Mouse (Mus musculus): ENCODE data around the gene Pdzd7. TPM values are rescaled to one million over a fixed set of nuclear protein-coding genes. Genes with fewer than 3 reads are reported as not detected.

Gene Pdzd7
- polyA plus RNA-seq, 1 experiment from 2014 or later, result 1.8 TPM

- no peaks in the 10 kb centered on the region for H3K9me3 ChIP-seq
- peaks cover 68% of the 10 kb centered on the region for H3K36me3 ChIP-seq
- H3K27ac ChIP-seq, result no peak overlapping the region
- no peaks in the 10 kb centered on the region for H3K27me3 ChIP-seq
- no peak overlapping the region for H3K4me3 ChIP-seq (replicated peaks)
- no peak for ATAC-seq
- H3K9ac ChIP-seq (replicated peaks), result no peak overlapping the region
- peaks cover 27% of the 10 kb centered on the region for H3K4me1 ChIP-seq (replicated peaks)
- H3K4me2 ChIP-seq (replicated peaks), result no peak overlapping the region
- WGBS, result 91% methylated on average over 20 of the region's 20 CpGs
Measured at GRCm38 (mm10) chr19:45024775-45025174, 20.7 kb downstream of the Pdzd7 start.

- Histone ChIP-seq H3K9me3 (no peaks in the 10 kb centered on the region), H3K36me3 (peaks cover 68% of the 10 kb centered on the region), H3K27me3 (no peaks in the 10 kb centered on the region), H3K4me2 (replicated peaks) (no peak overlapping the region), H3K9ac (replicated peaks) (no peak overlapping the region), H3K4me1 (replicated peaks) (peaks cover 35% of the 10 kb centered on the region), H3K27ac (no peak overlapping the region), H3K4me3 (replicated peaks) (no peak overlapping the region)
- WGBS, result 89% methylated on average over 11 of the region's 11 CpGs
- ATAC-seq, result no peak; the same call in 1 of the 2 replicates
Measured at GRCm38 (mm10) chr19:45023993-45024392, 21.5 kb downstream of the Pdzd7 start.

GRCm38 (mm10) chr19:45021362-45021761, 24.2 kb downstream of the Pdzd7 start:
- Histone ChIP-seq H3K4me2 (replicated peaks) (peak overlapping the region; percentile 22; the same call in 1 of the 2 replicates), H3K9ac (replicated peaks) (peak overlapping the region; percentile 44; the same call in 1 of the 2 replicates), H3K4me1 (replicated peaks) (peaks cover 47% of the 10 kb centered on the region), H3K27ac (no peak overlapping the region), H3K9me3 (no peaks in the 10 kb centered on the region), H3K4me3 (replicated peaks) (no peak overlapping the region), H3K36me3 (peaks cover 42% of the 10 kb centered on the region), H3K27me3 (no peaks in the 10 kb centered on the region)
- WGBS, result 94% methylated on average over 15 of the region's 15 CpGs
- ATAC-seq, result no peak

- H3K9ac ChIP-seq (replicated peaks), result peak overlapping the region; percentile 44; the same call in 1 of the 2 replicates
- peak overlapping the region; percentile 22 for H3K4me2 ChIP-seq (replicated peaks)
- 75% methylated on average over 6 of the region's 6 CpGs for WGBS
- no peaks in the 10 kb centered on the region for H3K27me3 ChIP-seq
- H3K9me3 ChIP-seq, result no peaks in the 10 kb centered on the region
- H3K27ac ChIP-seq, result no peak overlapping the region
- H3K4me3 ChIP-seq (replicated peaks), result no peak overlapping the region
- peaks cover 57% of the 10 kb centered on the region for H3K4me1 ChIP-seq (replicated peaks)
- H3K36me3 ChIP-seq, result peaks cover 32% of the 10 kb centered on the region
- no peak for ATAC-seq
Measured at GRCm38 (mm10) chr19:45020348-45020747, 25.2 kb downstream of the Pdzd7 start.

GRCm38 (mm10) chr19:45018351-45018831, 27.1 kb downstream of the Pdzd7 start:
- Histone ChIP-seq H3K4me2 (replicated peaks) (peak overlapping the region; percentile 78), H3K27me3 (no peaks in the 10 kb centered on the region), H3K36me3 (peaks cover 14% of the 10 kb centered on the region), H3K9me3 (no peaks in the 10 kb centered on the region), H3K4me1 (replicated peaks) (peaks cover 69% of the 10 kb centered on the region), H3K9ac (replicated peaks) (peak overlapping the region; percentile 81), H3K27ac (peak overlapping the region; percentile 97), H3K4me3 (replicated peaks) (peak overlapping the region; percentile 59)
- peak; percentile 25; the same call in 1 of the 2 replicates for ATAC-seq
- under 1% methylated on average over 13 of the region's 13 CpGs for WGBS

- Histone ChIP-seq H3K9me3 (no peaks in the 10 kb centered on the region), H3K4me2 (replicated peaks) (peak overlapping the region; percentile 78), H3K36me3 (peaks cover 13% of the 10 kb centered on the region; the same call in 1 of the 2 replicates), H3K27me3 (no peaks in the 10 kb centered on the region), H3K27ac (peak overlapping the region; percentile 97), H3K9ac (replicated peaks) (peak overlapping the region; percentile 81), H3K4me1 (replicated peaks) (peaks cover 70% of the 10 kb centered on the region), H3K4me3 (replicated peaks) (peak overlapping the region; percentile 59)
- under 1% methylated on average over 44 of the region's 48 CpGs for WGBS
- peak; percentile 77 for ATAC-seq
Measured at GRCm38 (mm10) chr19:45017909-45018308, 27.6 kb downstream of the Pdzd7 start.

GRCm38 (mm10) chr19:45017216-45017771, 28.2 kb downstream of the Pdzd7 start:
- Histone ChIP-seq H3K9me3 (no peaks in the 10 kb centered on the region), H3K9ac (replicated peaks) (peak overlapping the region; percentile 81), H3K27me3 (no peaks in the 10 kb centered on the region), H3K4me1 (replicated peaks) (peaks cover 76% of the 10 kb centered on the region), H3K4me3 (replicated peaks) (peak overlapping the region; percentile 59), H3K27ac (peak overlapping the region; percentile 97), H3K4me2 (replicated peaks) (peak overlapping the region; percentile 78), H3K36me3 (0 out of 2 replicates have a peak, but pooled peaks cover 7% of the 10 kb centered on the region)
- ATAC-seq, result peak; percentile 74
- 0% methylated on average over 26 of the region's 27 CpGs for WGBS

GRCm38 (mm10) chr19:45016341-45017215, 28.9 kb downstream of the Pdzd7 start:
- Histone ChIP-seq H3K9ac (replicated peaks) (peak overlapping the region; percentile 81), H3K27ac (peak overlapping the region; percentile 97), H3K27me3 (no peaks in the 10 kb centered on the region), H3K36me3 (peaks cover 9% of the 10 kb centered on the region), H3K4me2 (replicated peaks) (peak overlapping the region; percentile 78), H3K4me3 (replicated peaks) (peak overlapping the region; percentile 59), H3K9me3 (no peaks in the 10 kb centered on the region), H3K4me1 (replicated peaks) (peaks cover 74% of the 10 kb centered on the region)
- ATAC-seq, result peak; percentile 52
- under 1% methylated on average over 17 of the region's 18 CpGs for WGBS

GRCm38 (mm10) chr19:45015518-45016281, 29.8 kb downstream of the Pdzd7 start:
- no peaks in the 10 kb centered on the region for H3K27me3 ChIP-seq
- H3K4me3 ChIP-seq (replicated peaks), result peak overlapping the region; percentile 59
- peak overlapping the region; percentile 54 for H3K9ac ChIP-seq (replicated peaks)
- H3K27ac ChIP-seq, result peak overlapping the region; percentile 97
- H3K9me3 ChIP-seq, result no peaks in the 10 kb centered on the region
- H3K4me2 ChIP-seq (replicated peaks), result peak overlapping the region; percentile 78
- H3K36me3 ChIP-seq, result peaks cover 13% of the 10 kb centered on the region
- peak; percentile 19 for ATAC-seq
- H3K4me1 ChIP-seq (replicated peaks), result peaks cover 65% of the 10 kb centered on the region
- WGBS, result under 1% methylated on average over 34 of the region's 34 CpGs

- no peak for ATAC-seq
- Histone ChIP-seq H3K27me3 (no peaks in the 10 kb centered on the region), H3K27ac (peak overlapping the region; percentile 97), H3K4me3 (replicated peaks) (peak overlapping the region; percentile 59), H3K9ac (replicated peaks) (peak overlapping the region; percentile 54), H3K4me1 (replicated peaks) (peaks cover 58% of the 10 kb centered on the region), H3K4me2 (replicated peaks) (peak overlapping the region; percentile 78), H3K9me3 (no peaks in the 10 kb centered on the region), H3K36me3 (peaks cover 20% of the 10 kb centered on the region)
- WGBS, result under 1% methylated on average over 25 of the region's 25 CpGs
Measured at GRCm38 (mm10) chr19:45014981-45015402, 30.5 kb downstream of the Pdzd7 start.

- Histone ChIP-seq H3K4me3 (replicated peaks) (peak within 1 kb of the TSS; percentile 59), H3K36me3 (peaks cover 23% of the 10 kb centered on the region), H3K4me2 (replicated peaks) (peak within 1 kb of the TSS; percentile 78), H3K9ac (replicated peaks) (peak within 1 kb of the TSS; percentile 54), H3K27ac (peak within 1 kb of the TSS; percentile 97), H3K27me3 (no peaks in the 10 kb centered on the region), H3K4me1 (replicated peaks) (peaks cover 53% of the 10 kb centered on the region), H3K9me3 (no peaks in the 10 kb centered on the region)
- WGBS, result 17% methylated on average over 10 of the region's 10 CpGs
- ATAC-seq, result no peak
Measured at GRCm38 (mm10) chr19:45014335-45014971, 31.1 kb downstream of the Pdzd7 start, which contains the start of gene Lzts2. TSS of gene Lzts2 (plus strand) at chr19:45014414.

All from midbrain, embryonic 13.5 days (tissue).